Mouse (Mus musculus) midbrain, embryonic 15.5 days (tissue): ENCODE data around the gene Idh2. TPM values are rescaled to one million over a fixed set of nuclear protein-coding genes. Genes with fewer than 3 reads are reported as not detected.
A peak's percentile ranks its signal among the peaks of the same experiment; 100 is the strongest.

Source experiments
- ATAC-seq: fragments of 200-750 bp; cut with Nextera tagmentation; replicated peaks from 2 replicates; pipeline ENCODE4 v1.8.0; 2017; ENCODE audit warnings: moderate TSS enrichment
- H3K27ac ChIP-seq: fragments of 300-500 bp; sonication (generic); 2 replicates; pipeline ENCODE4 v1.5.1; 2015; ENCODE audit warnings: mild to moderate bottlenecking, inconsistent platforms
- H3K27me3 ChIP-seq: fragments of 300-500 bp; sonication (generic); replicated peaks from 2 replicates; pipeline ENCODE4 v1.6.1; 2015; ENCODE audit warnings: inconsistent platforms
- H3K36me3 ChIP-seq: fragments of 300-500 bp; sonication (generic); replicated peaks from 2 replicates; pipeline ENCODE4 v1.6.1; 2015; ENCODE audit warnings: inconsistent platforms
- H3K4me1 ChIP-seq: fragments of 300-500 bp; sonication (generic); 2 replicates; pipeline ENCODE4 v1.6.1; 2015; ENCODE audit warnings: inconsistent platforms
- H3K4me2 ChIP-seq: fragments of 300-500 bp; sonication (generic); 2 replicates; pipeline ENCODE4 v1.6.1; 2015; ENCODE audit warnings: inconsistent platforms, mild to moderate bottlenecking, moderate library complexity
- H3K4me3 ChIP-seq: fragments of 300-500 bp; sonication (generic); 2 replicates; pipeline ENCODE4 v1.5.1; 2015; ENCODE audit warnings: mild to moderate bottlenecking, inconsistent platforms
- H3K9ac ChIP-seq: fragments of 300-500 bp; sonication (generic); 2 replicates; pipeline ENCODE4 v1.6.1; 2015; ENCODE audit warnings: mild to moderate bottlenecking, inconsistent platforms
- H3K9me3 ChIP-seq: fragments of 300-500 bp; sonication (generic); 2 replicates; pipeline ENCODE4 v1.6.1; 2016; ENCODE audit warnings: inconsistent platforms
- WGBS: fragments of 180-500 bp; shearing (Covaris S2); methylation state at CpG from one replicate; pipeline ENCODE4 v1.1.7; 2015; ENCODE audit warnings: mixed read lengths; 5-methylcytosine and 5-hydroxymethylcytosine counted together
- polyA plus RNA-seq: library from polyadenylated mRNA; unstranded; fragments of >200 nt; fragmentation: Nextera tagmentation; extraction: Ambion mirVana; gene quantifications from 2 replicates; pipeline ENCODE4 v1.2.1, GENCODE M21; 2015

Idh2 gene
- polyA plus RNA-seq, 1 experiment from 2014 or later, result 249 TPM

DNA sequence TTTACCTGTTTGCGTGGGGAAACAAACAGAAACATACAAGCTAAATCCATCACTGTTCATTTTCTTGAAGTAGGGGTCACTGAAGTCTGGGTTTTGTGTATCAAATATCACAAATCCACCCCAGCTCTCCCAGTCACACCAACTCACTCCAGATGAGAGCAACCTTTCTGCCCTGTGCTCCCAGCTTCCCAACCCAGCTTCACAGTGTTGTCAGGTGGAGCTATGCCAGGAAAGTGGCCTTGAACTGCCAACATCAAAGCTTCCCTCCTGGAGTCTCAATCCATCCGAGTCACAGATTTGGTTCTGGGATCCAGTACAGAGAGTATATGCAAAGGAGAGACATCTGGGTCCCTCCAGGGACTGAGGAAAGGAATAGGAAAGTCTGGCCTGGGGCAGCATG, 966 bp upstream of the Idh2 start:
- Histone ChIP-seq H3K27me3 (no peaks in the 10 kb centered on the region), H3K9me3 (no peaks in the 10 kb centered on the region), H3K4me3 (no peak overlapping the region), H3K36me3 (no peaks in the 10 kb centered on the region), H3K27ac (no peak overlapping the region), H3K4me2 (peak overlapping the region; percentile 82), H3K4me1 (peaks cover 42% of the 10 kb centered on the region), H3K9ac (no peak overlapping the region)
- 65% methylated on average over 2 of the region's 2 CpGs for WGBS
- ATAC-seq, result no peak

DNA sequence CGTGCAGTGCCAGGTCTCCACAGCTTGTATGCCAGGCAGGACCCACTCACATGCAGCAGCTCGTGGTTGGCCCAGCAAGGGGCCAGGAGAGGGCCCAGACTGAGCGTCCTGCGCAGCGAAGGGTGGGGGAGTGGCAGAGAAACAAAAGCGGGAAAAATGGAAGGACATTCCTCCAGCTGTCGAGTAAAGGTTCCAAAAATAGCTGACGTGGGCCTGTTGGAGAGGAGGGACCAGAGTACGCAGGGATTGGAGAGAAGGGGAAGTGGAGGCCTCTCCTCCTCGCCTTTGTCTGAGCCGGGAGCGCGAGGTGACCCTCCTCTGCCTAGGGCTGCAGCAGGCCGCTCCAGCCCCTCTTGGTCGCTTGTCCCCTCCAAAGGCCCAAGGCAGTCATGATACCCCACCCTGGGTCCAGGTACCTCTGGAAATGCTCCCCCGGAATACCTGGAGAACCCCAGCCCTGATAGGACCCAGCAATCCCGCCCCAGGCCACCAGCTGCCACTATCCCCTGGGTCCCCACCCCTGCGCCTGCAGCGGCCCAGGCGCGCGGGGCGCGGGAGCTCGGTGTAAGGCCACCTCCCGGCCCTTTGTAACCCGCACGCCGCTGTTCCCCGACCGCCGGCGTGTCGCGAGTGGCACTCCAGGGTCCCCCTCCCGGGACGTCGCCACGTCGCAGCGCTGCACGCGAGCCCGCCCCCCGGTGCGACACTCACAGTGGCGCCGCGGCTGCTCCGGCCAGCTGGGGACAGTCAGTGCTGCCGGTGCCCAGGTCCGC, 555 bp downstream of the Idh2 start:
- no peaks in the 10 kb centered on the region for H3K9me3 ChIP-seq
- H3K27ac ChIP-seq, result peak overlapping the region; percentile 94
- H3K4me3 ChIP-seq, result peak overlapping the region; percentile 91
- peaks cover 48% of the 10 kb centered on the region for H3K4me1 ChIP-seq
- no peaks in the 10 kb centered on the region for H3K36me3 ChIP-seq
- peak overlapping the region; percentile 95 for H3K9ac ChIP-seq
- ATAC-seq, result peak; percentile 84
- peak overlapping the region; percentile 82 for H3K4me2 ChIP-seq
- whole genome bisulfite sequencing, result under 1% methylated on average over 52 of the region's 52 CpGs
- H3K27me3 ChIP-seq, result no peaks in the 10 kb centered on the region

DNA sequence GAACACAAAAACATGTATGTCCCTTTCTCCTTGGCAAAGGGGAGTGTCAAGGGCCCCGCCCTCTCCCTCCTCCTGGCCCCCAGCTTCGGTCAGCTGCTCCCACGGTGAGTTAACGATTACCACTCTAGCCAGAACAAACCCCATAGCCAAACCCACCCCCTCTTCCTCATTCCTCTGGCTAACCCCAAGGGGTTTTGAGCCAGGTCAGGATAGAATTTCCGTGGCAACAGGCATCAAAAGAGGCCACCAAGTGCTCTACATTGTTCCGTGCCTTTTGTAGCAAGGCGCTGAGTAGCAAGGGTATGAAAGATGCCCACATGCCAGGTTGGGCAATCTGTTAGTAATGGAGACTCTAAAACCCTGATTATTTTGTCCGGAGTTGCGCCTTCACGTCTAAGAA, 1.2 kb downstream of the Idh2 start:
- H3K27ac ChIP-seq, result peak overlapping the region; percentile 94
- peak overlapping the region; percentile 82 for H3K4me2 ChIP-seq
- no peaks in the 10 kb centered on the region for H3K9me3 ChIP-seq
- H3K36me3 ChIP-seq, result no peaks in the 10 kb centered on the region
- peak overlapping the region; percentile 91 for H3K4me3 ChIP-seq
- ATAC-seq, result no peak
- H3K4me1 ChIP-seq, result peaks cover 48% of the 10 kb centered on the region
- H3K9ac ChIP-seq, result peak overlapping the region; percentile 95
- WGBS, result 6% methylated on average over 10 of the region's 10 CpGs
- H3K27me3 ChIP-seq, result no peaks in the 10 kb centered on the region

DNA sequence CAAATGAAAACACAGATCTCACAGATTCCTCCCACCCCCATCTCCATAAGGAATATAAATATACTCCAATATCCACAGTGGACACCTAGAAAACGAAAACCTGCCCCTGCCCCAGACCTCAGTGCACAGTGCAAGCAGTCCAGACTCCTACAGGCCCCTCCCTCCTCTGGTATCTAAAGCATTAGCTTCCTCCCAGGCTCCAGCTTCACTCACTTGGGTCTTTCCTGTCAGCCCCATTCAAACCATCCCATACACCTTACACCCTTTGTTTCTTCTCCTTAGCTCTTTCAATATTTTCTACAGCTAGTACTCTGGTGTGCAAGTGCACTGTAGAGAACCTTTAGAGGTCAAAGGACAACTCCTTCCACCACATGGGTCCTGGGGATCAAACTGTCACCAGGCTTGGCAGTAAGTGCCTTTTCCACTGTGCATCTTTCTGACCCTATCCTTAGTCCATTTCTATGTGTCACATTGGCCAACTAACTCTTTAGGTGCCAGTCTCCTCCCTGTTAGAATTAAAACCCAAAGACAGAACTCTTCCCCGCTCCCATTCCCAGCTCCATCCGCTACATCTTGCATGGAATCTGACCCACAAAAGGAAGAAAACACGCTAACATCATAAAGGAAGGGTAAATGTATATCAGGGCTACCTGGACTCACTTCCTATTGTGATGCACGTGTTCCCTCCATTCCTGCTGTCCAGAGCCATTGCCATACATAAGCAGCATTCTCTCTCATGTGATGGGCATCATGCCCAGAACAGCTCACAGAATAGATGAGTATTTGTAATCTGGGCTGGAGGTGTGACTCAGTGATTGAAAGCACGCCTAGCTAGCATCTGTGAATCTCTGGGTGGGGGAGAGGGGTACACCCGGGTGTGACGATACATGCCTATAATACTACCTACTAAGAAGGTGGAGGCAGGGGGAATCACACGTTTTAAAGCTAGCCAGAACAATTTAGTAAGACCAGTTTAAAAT, 3.8 kb downstream of the Idh2 start:
- Histone ChIP-seq H3K9ac (no peak overlapping the region), H3K4me1 (peaks cover 46% of the 10 kb centered on the region), H3K27me3 (no peaks in the 10 kb centered on the region), H3K9me3 (no peaks in the 10 kb centered on the region), H3K4me3 (no peak overlapping the region), H3K4me2 (no peak overlapping the region), H3K27ac (peak overlapping the region; percentile 7; the same call in 1 of the 2 replicates), H3K36me3 (no peaks in the 10 kb centered on the region)
- 76% methylated on average over 9 of the region's 9 CpGs for WGBS
- ATAC-seq, result no peak

DNA sequence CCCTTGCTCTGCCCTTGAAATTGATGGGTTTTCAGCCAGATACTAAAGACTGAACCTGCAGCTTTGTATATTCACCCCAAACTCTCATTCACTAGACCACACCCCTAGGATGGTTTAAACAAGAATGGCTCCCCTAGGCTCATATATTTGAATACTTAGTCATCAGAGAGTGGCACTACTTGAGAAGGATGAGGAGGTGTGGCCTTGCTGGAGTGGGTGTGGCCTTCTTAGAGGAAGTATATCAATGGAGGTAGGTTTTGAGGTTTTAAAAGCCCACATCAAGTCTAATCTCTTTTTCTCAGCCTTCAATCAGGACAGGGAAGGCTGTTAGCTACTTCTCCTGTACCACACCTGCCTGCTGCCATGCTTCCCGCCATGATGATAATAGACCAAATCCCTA, 8.8 kb downstream of the Idh2 start:
- Histone ChIP-seq H3K36me3 (no peaks in the 10 kb centered on the region), H3K4me2 (no peak overlapping the region), H3K4me1 (peaks cover 8% of the 10 kb centered on the region), H3K9me3 (no peaks in the 10 kb centered on the region), H3K4me3 (no peak overlapping the region), H3K27me3 (no peaks in the 10 kb centered on the region), H3K9ac (no peak overlapping the region), H3K27ac (no peak overlapping the region)
- 86% methylated on average over 1 of the region's 1 CpGs for WGBS
- no peak for ATAC-seq

DNA sequence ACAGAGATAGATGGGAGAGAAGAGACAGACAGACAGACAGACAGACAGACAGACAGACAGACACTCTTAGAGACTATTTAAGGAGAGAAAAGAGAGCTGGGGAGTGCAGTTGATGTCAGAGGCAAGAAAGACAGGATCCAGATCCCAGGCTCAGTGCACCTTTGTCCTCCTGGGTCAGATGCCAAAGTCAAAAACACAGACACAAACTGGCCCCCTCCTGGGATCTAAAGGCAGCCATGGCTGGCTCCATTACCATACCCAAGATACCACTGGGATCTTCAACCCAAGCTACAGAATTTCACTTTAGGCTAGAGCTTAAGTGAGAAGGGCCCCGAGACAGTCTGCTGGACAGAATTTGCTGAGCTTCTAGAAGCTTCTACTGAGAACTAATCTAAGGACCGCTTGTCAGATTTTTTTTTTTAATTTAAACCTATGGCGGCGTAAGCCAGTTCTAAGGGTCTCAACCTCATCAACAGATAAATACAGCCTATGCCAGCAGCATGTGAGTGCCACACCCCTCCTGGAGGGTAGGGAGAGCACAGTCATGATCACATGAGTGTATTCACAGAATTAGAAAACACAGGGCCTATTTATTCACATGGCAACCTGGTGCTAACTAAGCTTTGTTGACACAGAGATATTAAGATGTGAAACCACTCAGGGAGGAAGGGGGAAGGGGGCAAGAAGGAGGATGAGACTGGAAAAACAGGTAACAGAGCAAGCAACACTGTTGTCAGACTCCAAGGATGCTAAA, 9.4 kb downstream of the Idh2 start:
- Histone ChIP-seq H3K9ac (no peak overlapping the region), H3K4me3 (no peak overlapping the region), H3K27me3 (no peaks in the 10 kb centered on the region), H3K4me2 (no peak overlapping the region), H3K36me3 (peaks cover 6% of the 10 kb centered on the region), H3K9me3 (no peaks in the 10 kb centered on the region), H3K4me1 (0 out of 2 replicates have a peak, but pooled peaks cover 2% of the 10 kb centered on the region), H3K27ac (no peak overlapping the region)
- 92% methylated on average over 4 of the region's 4 CpGs for WGBS
- no peak for ATAC-seq

DNA sequence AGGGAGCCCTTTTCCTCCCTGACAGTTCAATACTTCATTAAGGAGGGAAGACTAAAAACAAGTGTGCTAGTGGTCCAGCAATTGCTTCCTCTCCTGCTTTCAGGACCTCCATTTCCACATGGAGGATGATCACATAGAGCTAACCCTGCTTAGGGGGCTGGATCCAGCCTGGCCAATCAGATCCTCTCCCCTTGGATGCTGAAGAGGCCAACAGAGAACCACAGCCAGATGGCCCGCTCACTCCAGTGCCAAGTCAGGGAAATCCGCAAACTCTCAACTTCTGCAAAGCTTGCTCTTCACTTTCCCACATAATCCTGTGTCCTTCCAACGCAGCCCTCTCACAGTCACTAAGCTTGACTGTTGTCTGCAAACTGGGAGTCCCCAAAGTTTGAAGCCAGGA, 11.9 kb downstream of the Idh2 start:
- Histone ChIP-seq H3K9ac (no peak overlapping the region), H3K9me3 (no peaks in the 10 kb centered on the region), H3K4me2 (no peak overlapping the region), H3K36me3 (peaks cover 28% of the 10 kb centered on the region), H3K27ac (no peak overlapping the region), H3K27me3 (no peaks in the 10 kb centered on the region), H3K4me1 (no peaks in the 10 kb centered on the region), H3K4me3 (no peak overlapping the region)
- no peak for ATAC-seq
- 80% methylated on average over 3 of the region's 3 CpGs for WGBS

DNA sequence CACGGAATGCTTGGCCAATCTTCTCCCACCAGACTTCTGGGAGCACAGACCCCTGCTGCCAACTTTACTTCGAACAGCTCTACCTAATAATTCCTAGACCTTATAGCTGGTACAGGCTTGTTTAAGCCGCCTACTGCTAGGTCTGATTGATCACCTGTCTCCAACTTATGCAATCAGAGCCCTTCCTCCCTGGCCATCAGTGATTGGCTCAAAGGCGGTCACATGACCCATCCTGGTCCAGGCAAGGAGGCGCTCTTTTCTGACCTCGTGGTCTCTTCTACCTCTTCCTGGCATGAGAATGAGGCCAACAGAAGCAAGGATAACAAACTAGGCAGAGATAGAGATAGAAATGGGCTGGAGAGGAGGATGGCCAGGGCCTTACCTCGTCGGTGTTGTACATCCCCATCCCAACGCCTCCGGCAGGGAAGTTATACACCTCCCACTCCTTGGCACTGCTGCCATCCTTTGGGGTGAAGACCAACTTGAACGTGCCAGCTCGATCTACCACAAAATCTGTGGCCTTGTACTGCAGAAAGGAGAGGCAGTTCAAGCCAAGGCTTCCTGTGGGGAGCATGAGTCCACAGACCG, 16.7 kb downstream of the Idh2 start:
- WGBS, result 95% methylated on average over 13 of the region's 13 CpGs
- H3K9me3 ChIP-seq, result no peaks in the 10 kb centered on the region
- ATAC-seq, result no peak
- H3K4me1 ChIP-seq, result no peaks in the 10 kb centered on the region
- no peak overlapping the region for H3K4me3 ChIP-seq
- H3K9ac ChIP-seq, result no peak overlapping the region
- no peak overlapping the region for H3K27ac ChIP-seq
- no peaks in the 10 kb centered on the region for H3K27me3 ChIP-seq
- H3K4me2 ChIP-seq, result no peak overlapping the region
- H3K36me3 ChIP-seq, result peaks cover 63% of the 10 kb centered on the region

DNA sequence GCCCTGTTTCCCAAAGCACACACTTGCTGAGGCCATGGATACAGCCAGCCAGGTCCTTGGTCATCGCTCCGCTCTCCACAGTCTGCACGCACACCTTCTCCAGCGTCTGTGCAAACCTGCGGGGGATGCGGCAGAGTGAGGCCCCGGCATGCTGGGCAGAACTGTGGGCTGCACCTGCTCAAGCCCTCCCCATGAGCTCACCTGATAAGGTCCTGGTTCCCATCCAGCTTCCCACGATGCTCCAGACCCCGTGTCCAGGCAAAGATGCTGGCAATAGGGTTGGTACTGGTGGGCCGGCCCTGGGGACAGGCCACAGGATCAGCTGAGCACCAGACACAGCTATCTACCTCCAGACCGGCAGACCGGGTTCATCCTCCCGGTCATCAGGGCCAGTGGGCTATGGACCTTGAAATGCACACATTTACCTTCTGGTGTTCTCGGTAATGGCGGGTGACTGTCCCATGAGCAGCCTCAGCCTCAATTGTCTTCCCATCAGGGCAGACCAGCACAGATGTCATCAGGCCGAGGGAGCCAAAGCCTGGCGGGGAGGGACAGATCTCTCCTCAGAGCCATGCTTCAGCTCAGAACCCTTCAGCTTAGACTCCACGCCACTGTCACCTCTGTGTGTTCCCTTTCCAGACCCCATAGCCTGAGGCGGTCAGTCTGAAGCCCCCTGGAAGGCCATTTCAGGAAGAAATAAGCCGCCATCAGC, 19.4 kb downstream of the Idh2 start:
- peaks cover 63% of the 10 kb centered on the region for H3K36me3 ChIP-seq
- no peak overlapping the region for H3K4me2 ChIP-seq
- no peak overlapping the region for H3K4me3 ChIP-seq
- WGBS, result 94% methylated on average over 20 of the region's 20 CpGs
- H3K27ac ChIP-seq, result no peak overlapping the region
- H3K9me3 ChIP-seq, result no peaks in the 10 kb centered on the region
- H3K27me3 ChIP-seq, result no peaks in the 10 kb centered on the region
- ATAC-seq, result no peak
- H3K9ac ChIP-seq, result no peak overlapping the region
- H3K4me1 ChIP-seq, result peaks cover 6% of the 10 kb centered on the region; the same call in 1 of the 2 replicates

DNA sequence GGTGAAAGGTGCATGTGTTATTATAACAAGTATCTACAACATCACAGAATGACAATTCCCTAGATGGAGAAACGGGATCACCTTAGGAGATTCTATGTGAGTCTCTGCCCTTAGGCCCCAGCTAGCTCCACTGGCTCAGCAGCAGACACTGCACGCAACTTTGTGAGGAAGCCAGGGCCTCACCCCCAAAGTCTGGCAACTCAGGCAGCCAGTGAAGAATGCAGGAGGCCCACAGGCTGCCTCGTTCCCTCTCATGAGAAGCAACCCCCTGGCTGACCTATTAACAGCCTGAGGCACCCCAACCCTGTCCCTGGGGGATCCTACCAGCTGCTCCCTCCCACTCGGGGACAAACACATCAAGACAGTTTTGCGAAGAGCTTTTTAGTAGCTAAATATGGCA, 20.7 kb downstream of the Idh2 start:
- H3K4me2 ChIP-seq, result no peak overlapping the region
- 77% methylated on average over 5 of the region's 5 CpGs for WGBS
- H3K27ac ChIP-seq, result no peak overlapping the region
- peaks cover 52% of the 10 kb centered on the region for H3K36me3 ChIP-seq
- H3K4me1 ChIP-seq, result peaks cover 6% of the 10 kb centered on the region; the same call in 1 of the 2 replicates
- no peaks in the 10 kb centered on the region for H3K9me3 ChIP-seq
- no peak for ATAC-seq
- H3K4me3 ChIP-seq, result no peak overlapping the region
- no peaks in the 10 kb centered on the region for H3K27me3 ChIP-seq
- no peak overlapping the region for H3K9ac ChIP-seq

DNA sequence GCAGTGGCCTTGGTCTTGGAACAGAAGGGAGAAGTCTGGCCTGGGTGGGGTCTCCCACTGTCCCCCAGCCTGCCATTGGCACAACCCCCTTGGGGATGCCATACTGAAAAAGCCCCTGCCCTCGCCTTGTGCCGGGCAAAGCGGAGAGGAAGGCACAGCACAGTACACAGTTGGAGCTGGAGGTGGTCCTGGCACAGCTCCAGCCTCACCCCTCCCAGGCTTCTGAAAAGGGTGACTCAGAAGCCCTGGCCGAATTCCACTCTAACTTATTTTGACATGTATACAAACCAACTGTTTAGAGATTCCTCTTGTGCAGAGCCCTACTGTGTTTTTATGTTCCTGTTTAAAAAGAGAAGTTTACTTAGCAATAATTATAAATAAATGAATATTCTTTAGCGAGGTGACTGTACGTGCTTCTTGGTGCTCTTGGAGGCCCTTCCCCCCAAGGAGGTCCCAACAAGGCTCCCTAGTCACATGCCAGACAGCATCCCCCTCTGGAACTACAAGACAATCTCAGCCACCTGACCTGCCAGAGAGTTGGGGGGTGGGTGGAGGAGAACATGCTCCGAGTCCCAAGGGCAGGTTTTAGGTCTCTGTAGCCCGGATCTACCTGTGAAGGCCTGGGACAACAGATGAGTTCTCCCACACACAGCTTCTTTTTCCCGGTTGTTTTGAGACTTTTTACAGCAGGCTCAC, 22.7 kb downstream of the Idh2 start:
- ATAC-seq, result no peak
- no peak overlapping the region for H3K4me2 ChIP-seq
- H3K4me3 ChIP-seq, result no peak overlapping the region
- H3K36me3 ChIP-seq, result peaks cover 37% of the 10 kb centered on the region
- H3K27ac ChIP-seq, result 0 out of 2 replicates have a peak overlapping the region, but pooled peaks have one; percentile 18
- no peaks in the 10 kb centered on the region for H3K9me3 ChIP-seq
- 68% methylated on average over 9 of the region's 9 CpGs for whole genome bisulfite sequencing
- peaks cover 6% of the 10 kb centered on the region; the same call in 1 of the 2 replicates for H3K4me1 ChIP-seq
- no peak overlapping the region for H3K9ac ChIP-seq
- no peaks in the 10 kb centered on the region for H3K27me3 ChIP-seq
